Mouse (Mus musculus): Measurements from ENCODE around the gene Lgals7. TPM values are rescaled to one million over a fixed set of nuclear protein-coding genes. Genes with fewer than 3 reads are reported as not detected.

Gene Lgals7
- 1 to 10 TPM in 1 of 4 experiments, not detected in 3; 1.3 TPM for total RNA-seq (2022)

- DNase-seq (ENCODE audit: low spot score), result no peak
These were observed at the start of gene Lgals7 for GRCm38 (mm10) chr7:28863540-28863939. Gene Lgals7, plus strand, starts transcription at chr7:28863853.

DNA sequence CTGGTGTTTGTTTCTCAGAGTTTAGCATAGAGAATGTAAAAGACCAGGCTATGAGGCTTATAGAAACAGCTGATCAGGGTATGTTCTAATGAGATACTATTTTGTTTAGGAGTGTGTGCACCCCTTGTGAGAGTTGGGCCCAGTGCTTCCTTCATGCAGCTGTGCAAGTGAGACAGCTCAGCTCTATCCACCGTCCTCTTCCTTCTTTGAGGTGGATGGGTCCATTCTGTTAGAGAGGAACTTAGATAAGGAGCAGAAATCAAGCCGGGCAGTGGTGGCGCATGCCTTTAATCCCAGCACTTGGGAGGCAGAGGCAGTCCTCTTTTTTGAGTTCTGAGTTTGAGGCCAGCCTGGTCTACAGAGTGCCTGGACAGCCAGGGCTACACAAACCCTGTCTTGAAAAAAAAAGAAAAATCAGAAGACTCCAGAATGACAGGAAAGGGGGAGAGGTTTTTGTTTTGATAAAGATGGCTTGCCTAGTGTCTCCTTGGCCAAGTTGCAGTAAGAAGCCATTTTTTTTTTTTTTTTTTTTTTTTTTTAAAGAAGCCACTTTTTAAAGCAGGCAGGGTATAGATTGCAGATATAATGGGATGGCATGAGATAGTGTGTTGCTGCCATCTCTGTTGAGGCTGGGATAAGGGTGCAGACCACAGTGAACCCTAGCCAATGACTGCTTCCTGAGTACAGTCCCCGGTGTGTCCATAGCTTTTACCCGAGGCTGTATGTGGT, 49.2 kb upstream of the Lgals7 start:
- DNase-seq (ENCODE audit: low spot score), result no peak

DNA sequence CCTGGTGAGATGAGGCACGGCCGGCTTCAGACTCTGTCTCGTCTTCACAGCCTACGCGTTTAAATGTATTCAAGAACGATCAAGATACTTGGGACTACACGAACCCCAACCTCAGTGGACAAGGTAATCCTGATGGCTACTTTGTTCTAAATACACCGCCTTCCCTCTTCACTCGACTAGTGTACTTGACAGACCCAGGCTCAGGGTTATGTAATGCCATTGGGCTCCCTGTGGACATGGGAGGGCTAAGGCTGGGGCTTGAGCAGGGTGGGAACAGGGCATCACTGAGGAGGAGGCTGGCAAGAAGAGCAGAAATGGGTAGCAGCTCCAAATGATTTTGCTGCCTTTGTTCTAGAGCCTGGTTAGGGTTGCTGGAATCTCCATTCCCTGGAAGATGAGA, 48.4 kb upstream of the Lgals7 start:
- no peak for DNase-seq (ENCODE audit: low spot score)

DNA sequence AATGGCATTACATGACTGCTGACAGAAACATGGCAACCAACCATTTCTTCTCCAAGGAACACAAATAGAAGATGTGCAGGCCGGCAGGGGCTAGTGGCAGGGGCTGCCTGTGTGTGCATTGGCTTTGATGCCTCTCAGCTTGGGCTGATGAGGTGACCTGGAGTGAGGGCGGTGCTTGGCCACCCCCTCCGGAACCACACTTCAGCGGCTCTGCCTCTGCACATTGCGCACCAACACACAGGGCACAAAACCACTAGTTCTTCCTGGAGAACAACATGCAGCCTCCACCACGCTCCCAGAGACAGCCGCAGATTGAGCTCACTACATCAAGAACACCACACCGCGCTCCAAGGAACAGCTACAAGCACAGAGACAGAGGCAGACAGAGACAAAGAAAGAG, 47.5 kb upstream of the Lgals7 start:
- no peak for DNase-seq (ENCODE audit: low spot score)

DNA sequence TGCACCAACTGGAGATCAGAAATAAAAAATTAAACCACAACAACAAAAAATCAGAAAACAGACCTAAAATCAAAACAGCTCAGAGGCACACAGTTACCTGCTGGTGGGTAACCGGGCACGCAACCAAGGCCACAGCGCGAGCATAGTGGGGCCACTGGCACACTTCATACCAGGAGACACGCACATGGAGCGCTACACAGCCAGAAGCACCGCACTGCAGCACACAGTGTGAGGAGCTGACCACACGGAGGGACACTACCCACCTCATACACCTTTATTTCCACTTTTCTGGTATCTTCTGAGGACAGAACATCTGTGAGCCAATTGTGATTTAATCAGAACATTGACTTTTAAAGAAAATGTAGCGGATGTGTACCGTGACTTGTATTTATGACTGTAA, 46.7 kb upstream of the Lgals7 start:
- DNase-seq (ENCODE audit: low spot score), result no peak

- DNase-seq (ENCODE audit: low spot score), result no peak
These were observed 46.1 kb upstream of the Lgals7 start for GRCm38 (mm10) chr7:28817524-28817923.

DNA sequence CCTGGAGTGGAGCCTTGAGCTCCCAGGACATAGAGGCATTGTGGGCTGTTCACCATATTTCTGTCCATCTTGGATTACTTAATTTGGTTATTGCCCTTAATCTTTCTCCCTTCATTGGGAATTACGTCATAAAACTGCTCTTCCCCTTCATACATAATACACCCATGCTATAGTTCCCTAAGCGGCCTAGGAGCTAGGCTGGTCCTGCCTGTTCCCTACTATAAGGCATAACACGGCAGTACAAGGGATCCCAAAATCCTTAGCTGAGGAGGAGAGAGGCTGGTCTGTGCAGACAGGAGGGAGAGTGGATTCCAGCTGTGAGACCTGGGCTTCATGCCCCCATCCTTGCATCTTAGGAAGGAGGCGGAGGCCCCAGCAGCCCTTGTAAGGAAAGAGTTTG, 45.7 kb upstream of the Lgals7 start:
- no peak for DNase-seq (ENCODE audit: low spot score)

GRCm38 (mm10) chr7:28818436-28818835, 45.2 kb upstream of the Lgals7 start:
- no peak for DNase-seq (ENCODE audit: low spot score)

DNA sequence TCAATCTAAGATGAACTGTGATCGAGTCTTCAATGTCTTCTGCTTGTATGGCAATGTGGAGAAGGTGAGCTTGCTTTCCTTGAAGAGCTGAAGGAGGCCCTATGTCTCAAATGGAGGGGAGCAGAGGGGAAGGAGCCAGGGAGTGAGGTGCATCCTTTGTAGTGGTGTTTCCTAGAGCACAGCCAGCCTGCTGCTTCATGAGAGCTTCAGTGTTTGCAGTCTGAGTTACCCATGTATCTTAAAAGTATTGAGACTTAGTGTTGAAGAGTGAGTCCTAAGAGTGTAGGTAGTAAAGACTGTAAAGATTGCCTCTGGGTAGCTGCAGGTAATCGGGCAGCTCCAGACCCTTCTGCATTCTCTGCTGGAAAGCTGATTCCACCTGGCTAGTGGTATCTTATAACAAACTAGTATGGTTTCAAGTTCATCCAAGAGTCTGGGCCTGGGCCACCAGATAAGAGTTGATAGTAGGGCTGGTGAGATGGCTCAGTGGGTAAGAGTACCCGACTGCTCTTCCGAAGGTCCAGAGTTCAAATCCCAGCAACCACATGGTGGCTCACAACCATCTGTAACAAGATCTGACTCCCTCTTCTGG, 44.7 kb upstream of the Lgals7 start:
- DNase-seq (ENCODE audit: low spot score), result no peak

GRCm38 (mm10) chr7:28819571-28819970, 44.1 kb upstream of the Lgals7 start:
- DNase-seq (ENCODE audit: low spot score), result no peak

GRCm38 (mm10) chr7:28820358-28821260, 43.0 kb upstream of the Lgals7 start:
- DNase-seq (ENCODE audit: low spot score), result peak; percentile 72

- DNase-seq (ENCODE audit: low spot score), result peak; percentile 71
These were observed 42.3 kb upstream of the Lgals7 start for GRCm38 (mm10) chr7:28821261-28821831.

DNA sequence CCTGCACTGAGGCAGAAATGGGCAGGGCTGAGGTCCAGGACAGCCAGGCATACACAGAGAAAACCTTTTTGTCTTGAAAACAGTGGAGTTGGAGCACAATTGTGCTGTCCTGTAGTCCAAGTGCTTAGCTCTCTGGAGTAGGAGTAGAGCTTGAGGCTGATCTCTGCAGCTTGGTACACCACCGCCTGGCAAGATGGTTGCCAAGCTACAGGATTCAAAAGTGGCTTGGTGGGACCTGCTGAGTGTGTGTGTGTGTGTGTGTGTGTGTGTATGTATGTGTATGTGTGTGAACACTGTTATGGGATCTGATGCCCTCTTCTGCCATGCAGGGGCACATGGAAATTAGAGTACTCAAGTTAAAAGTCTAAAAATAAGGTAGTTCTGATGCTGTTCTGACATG, 41.1 kb upstream of the Lgals7 start:
- DNase-seq (ENCODE audit: low spot score), result no peak

GRCm38 (mm10) chr7:28822993-28823903, 40.4 kb upstream of the Lgals7 start:
- DNase-seq (ENCODE audit: low spot score), result no peak

GRCm38 (mm10) chr7:28823932-28824331, 39.7 kb upstream of the Lgals7 start:
- no peak for DNase-seq (ENCODE audit: low spot score)

DNA sequence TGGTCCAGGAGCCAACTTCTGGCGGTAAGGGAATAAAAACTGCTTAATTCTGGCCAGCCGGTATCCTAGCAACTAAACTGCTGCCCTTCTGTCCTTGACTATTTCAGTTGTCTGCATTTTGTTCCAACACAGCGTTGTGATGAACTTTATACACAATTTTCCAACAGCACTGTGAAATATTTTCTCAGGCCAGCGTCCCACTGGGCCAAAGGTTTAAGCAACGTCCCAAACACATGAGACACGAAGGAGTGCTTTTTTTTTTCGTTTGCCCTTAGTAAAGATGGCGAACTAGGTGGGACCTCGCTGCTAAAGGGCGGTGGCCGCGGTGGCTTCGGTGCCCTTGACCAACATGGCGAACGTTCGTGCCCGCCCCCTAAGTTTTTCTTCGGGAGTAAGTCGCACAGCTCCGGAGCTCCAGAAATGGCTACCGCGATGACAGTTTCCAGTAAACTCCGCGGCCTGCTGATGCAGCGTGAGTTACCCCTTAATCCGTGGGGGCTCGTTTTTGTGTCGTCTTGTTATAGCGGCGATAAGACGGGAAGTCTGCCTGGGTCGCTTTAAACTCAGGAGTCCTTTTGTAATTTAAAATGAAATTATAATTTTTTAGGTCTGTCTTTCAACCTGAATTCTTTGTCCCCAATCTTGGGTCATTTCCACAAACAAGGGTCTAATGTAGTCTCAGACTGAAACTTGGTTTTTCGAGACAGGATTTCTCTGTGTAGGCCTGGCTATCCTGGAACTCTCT, 38.5 kb upstream of the Lgals7 start, which contains the start of gene Ech1:
Ech1 (plus strand) TSS at position 277 of the 745 bp plus-strand sequence.
- DNase-seq (ENCODE audit: low spot score), result peak; percentile 95

DNA sequence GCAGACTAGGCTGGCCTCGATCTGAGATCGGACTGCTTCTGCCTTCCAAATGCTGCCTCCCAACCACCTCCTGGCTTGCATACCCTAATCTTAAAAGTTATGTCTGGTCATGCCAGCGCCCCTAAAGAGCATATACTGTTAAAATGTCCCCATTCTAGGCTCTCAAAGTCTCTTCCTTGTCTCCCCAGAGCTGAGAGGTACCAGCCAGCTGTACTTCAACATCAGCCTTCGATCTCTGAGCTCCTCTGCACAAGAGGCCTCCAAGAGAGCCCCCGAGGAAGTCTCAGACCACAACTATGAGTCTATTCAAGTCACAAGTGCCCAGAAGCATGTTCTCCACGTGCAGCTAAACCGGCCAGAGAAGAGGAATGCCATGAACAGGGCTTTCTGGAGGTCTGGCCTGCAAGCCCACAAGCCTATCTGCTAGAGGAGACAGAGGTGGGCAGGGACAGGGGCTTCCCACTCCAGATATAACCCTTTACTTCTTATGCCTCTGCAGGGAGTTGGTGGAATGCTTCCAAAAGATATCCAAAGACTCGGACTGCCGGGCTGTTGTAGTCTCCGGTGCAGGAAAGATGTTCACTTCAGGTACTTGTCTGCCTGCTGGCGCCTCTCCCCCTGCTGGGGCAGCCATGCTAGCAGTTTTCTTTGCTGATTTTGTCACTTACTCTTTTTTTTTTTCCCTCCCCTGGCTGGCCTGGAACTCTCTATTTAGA, 37.8 kb upstream of the Lgals7 start:
- DNase-seq (ENCODE audit: low spot score), result peak; percentile 50

- DNase-seq (ENCODE audit: low spot score), result no peak
These were observed 37.3 kb upstream of the Lgals7 start for GRCm38 (mm10) chr7:28826402-28826772.

- peak; percentile 57 for DNase-seq (ENCODE audit: low spot score)
These were observed 36.3 kb upstream of the Lgals7 start for GRCm38 (mm10) chr7:28827338-28827737.

GRCm38 (mm10) chr7:28829821-28830220, 33.8 kb upstream of the Lgals7 start:
- peak; percentile 55 for DNase-seq (ENCODE audit: low spot score)

Data from heart, adult 8-10 months (tissue).